Mouse (Mus musculus): ENCODE data around the gene Pla1a. TPM values are rescaled to one million over a fixed set of nuclear protein-coding genes. Genes with fewer than 3 reads are reported as not detected.

The Pla1a gene
- polyA plus RNA-seq, 1 experiment from 2014 or later: 0.32 TPM

- peak overlapping the region; percentile 46 for H3K9ac ChIP-seq
- H3K9me3 ChIP-seq (ENCODE audit: control insufficient read depth, low read length): no peaks in the 10 kb centered on the region
- no peaks in the 10 kb centered on the region for H3K27me3 ChIP-seq (ENCODE audit: control insufficient read depth, insufficient read depth, low read length)
- peak overlapping the region; percentile 42 for H3K4me2 ChIP-seq (replicated peaks)
- H3K36me3 ChIP-seq (replicated peaks; ENCODE audit: control insufficient read depth, insufficient read depth): no peaks in the 10 kb centered on the region
- no peak for DNase-seq (ENCODE audit: low spot score)
- H3K4me1 ChIP-seq (replicated peaks; ENCODE audit: control insufficient read depth, insufficient read depth, low read length): no peaks in the 10 kb centered on the region
- H3K27ac ChIP-seq: peak overlapping the region; percentile 63
- ATAC-seq (ENCODE audit: low FRiP score): peak; percentile 39; the same call in 1 of the 2 replicates
- 52% methylated on average over 8 of the region's 8 CpGs for WGBS
- H3K4me3 ChIP-seq (replicated peaks; ENCODE audit: low read length): 0 out of 2 replicates have a peak overlapping the region, but pooled peaks have one; percentile 3
These were observed 56.1 kb downstream of the Pla1a start for GRCm38 (mm10) chr16:38376841-38377249.

DNA sequence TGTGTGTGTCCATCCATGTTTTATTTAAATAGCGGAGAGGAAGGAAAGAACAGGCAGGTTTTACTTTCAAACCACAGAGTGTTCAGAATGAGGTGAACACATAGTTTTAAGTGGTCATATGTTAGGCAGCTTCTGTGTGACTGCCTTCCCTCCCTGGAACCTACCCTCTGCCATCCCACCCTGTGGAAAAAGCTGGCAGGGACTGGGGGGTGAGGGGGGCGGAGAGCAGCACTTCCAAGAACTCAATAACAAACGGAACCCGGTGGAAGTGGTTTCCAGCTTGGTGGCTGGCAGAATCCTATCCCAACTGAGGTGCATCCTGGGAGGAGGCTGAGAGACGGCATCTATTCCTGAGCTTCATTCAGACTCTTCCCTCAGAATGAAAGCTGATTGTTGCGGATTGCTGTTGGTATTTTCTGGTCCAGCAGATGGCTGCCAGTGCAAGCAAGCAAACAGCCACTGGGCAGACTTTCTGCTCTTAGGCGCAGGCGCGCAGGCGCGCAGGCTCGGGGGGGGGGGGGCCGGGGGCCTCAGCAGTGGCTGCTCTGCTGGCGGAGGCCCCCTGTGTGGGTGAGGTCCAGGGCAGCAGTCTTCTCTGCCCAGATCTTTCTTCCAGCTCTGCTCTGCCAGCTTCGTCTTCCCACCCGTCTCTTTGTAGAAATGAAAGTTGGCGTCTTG is 56.6 kb downstream of the Pla1a start:
- 20% methylated on average over 17 of the region's 17 CpGs for WGBS
- Histone ChIP-seq H3K9ac (peak overlapping the region; percentile 46), H3K9me3 (ENCODE audit: control insufficient read depth, low read length) (no peaks in the 10 kb centered on the region), H3K36me3 (replicated peaks; ENCODE audit: control insufficient read depth, insufficient read depth) (no peaks in the 10 kb centered on the region), H3K4me3 (replicated peaks; ENCODE audit: low read length) (0 out of 2 replicates have a peak overlapping the region, but pooled peaks have one; percentile 3), H3K27me3 (ENCODE audit: control insufficient read depth, insufficient read depth, low read length) (no peaks in the 10 kb centered on the region), H3K4me1 (replicated peaks; ENCODE audit: control insufficient read depth, insufficient read depth, low read length) (no peaks in the 10 kb centered on the region), H3K27ac (peak overlapping the region; percentile 63), H3K4me2 (replicated peaks) (peak overlapping the region; percentile 42)
- peak; percentile 92 for ATAC-seq (ENCODE audit: low FRiP score)
- DNase-seq (ENCODE audit: low spot score): peak; percentile 63

GRCm38 (mm10) chr16:38375182-38375581 is 57.8 kb downstream of the Pla1a start:
- Histone ChIP-seq H3K4me1 (replicated peaks; ENCODE audit: control insufficient read depth, insufficient read depth, low read length) (no peaks in the 10 kb centered on the region), H3K27ac (no peak overlapping the region), H3K36me3 (replicated peaks; ENCODE audit: control insufficient read depth, insufficient read depth) (no peaks in the 10 kb centered on the region), H3K4me2 (replicated peaks) (no peak overlapping the region), H3K9ac (no peak overlapping the region), H3K9me3 (ENCODE audit: control insufficient read depth, low read length) (no peaks in the 10 kb centered on the region), H3K27me3 (ENCODE audit: control insufficient read depth, insufficient read depth, low read length) (no peaks in the 10 kb centered on the region), H3K4me3 (replicated peaks; ENCODE audit: low read length) (no peak overlapping the region)
- ATAC-seq (ENCODE audit: low FRiP score): no peak
- no peak for DNase-seq (ENCODE audit: low spot score)
- WGBS: 83% methylated on average over 7 of the region's 7 CpGs

- no peak for DNase-seq (ENCODE audit: low spot score)
- WGBS: 85% methylated on average over 10 of the region's 10 CpGs
- no peaks in the 10 kb centered on the region for H3K4me1 ChIP-seq (replicated peaks; ENCODE audit: control insufficient read depth, insufficient read depth, low read length)
- no peak overlapping the region for H3K9ac ChIP-seq
- H3K27ac ChIP-seq: no peak overlapping the region
- ATAC-seq (ENCODE audit: low FRiP score): no peak
- no peaks in the 10 kb centered on the region for H3K9me3 ChIP-seq (ENCODE audit: control insufficient read depth, low read length)
- H3K27me3 ChIP-seq (ENCODE audit: control insufficient read depth, insufficient read depth, low read length): no peaks in the 10 kb centered on the region
- H3K36me3 ChIP-seq (replicated peaks; ENCODE audit: control insufficient read depth, insufficient read depth): no peaks in the 10 kb centered on the region
- H3K4me2 ChIP-seq (replicated peaks): no peak overlapping the region
- no peak overlapping the region for H3K4me3 ChIP-seq (replicated peaks; ENCODE audit: low read length)
These were observed 58.4 kb downstream of the Pla1a start for GRCm38 (mm10) chr16:38374379-38375140.

DNA sequence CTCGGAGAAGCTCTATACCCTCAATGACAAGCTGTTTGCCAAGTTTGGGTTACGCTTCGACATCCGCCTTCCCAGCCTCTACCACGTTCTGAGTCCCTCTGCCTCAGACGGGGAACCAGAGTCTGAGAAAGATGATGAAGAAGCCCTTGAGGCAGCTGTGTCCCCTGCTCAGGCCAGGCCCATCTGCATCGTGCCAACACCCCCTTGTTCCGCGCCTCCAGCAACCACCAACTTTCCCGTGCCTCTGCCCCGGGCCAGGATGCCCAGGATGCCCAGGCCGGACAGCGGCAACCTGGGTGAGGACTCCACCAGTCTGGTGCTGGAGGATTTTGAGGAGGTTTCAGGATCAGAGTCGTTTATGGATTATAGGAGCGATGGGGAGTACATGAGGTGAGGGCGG is 59.0 kb downstream of the Pla1a start:
- H3K4me1 ChIP-seq (replicated peaks; ENCODE audit: control insufficient read depth, insufficient read depth, low read length): no peaks in the 10 kb centered on the region
- no peak for ATAC-seq (ENCODE audit: low FRiP score)
- H3K4me3 ChIP-seq (replicated peaks; ENCODE audit: low read length): no peak overlapping the region
- 86% methylated on average over 16 of the region's 16 CpGs for WGBS
- DNase-seq (ENCODE audit: low spot score): no peak
- H3K27ac ChIP-seq: no peak overlapping the region
- H3K9ac ChIP-seq: no peak overlapping the region
- H3K9me3 ChIP-seq (ENCODE audit: control insufficient read depth, low read length): no peaks in the 10 kb centered on the region
- H3K36me3 ChIP-seq (replicated peaks; ENCODE audit: control insufficient read depth, insufficient read depth): no peaks in the 10 kb centered on the region
- no peak overlapping the region for H3K4me2 ChIP-seq (replicated peaks)
- no peaks in the 10 kb centered on the region for H3K27me3 ChIP-seq (ENCODE audit: control insufficient read depth, insufficient read depth, low read length)

DNA sequence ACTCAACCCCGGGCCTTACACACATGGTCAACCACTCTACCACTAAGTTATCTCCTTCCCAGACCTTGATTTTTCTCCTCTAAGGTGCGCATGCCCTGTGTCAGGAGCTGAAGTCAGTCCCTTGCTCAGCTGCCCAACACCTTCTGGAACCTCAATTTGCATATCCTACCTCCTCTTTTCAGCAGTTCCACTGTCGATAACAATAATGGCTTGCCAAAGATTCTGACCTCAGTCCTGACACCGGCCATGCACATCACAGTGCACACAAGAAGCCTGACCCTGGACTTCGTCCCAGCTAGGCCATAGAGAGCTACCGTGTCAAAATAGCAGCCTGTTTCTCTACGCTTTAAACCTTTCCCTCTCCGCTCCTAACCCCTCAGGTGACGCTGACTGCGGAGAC is 59.5 kb downstream of the Pla1a start:
- Histone ChIP-seq H3K9me3 (ENCODE audit: control insufficient read depth, low read length) (no peaks in the 10 kb centered on the region), H3K27ac (no peak overlapping the region), H3K4me3 (replicated peaks; ENCODE audit: low read length) (no peak overlapping the region), H3K4me2 (replicated peaks) (no peak overlapping the region), H3K27me3 (ENCODE audit: control insufficient read depth, insufficient read depth, low read length) (no peaks in the 10 kb centered on the region), H3K36me3 (replicated peaks; ENCODE audit: control insufficient read depth, insufficient read depth) (no peaks in the 10 kb centered on the region), H3K9ac (no peak overlapping the region), H3K4me1 (replicated peaks; ENCODE audit: control insufficient read depth, insufficient read depth, low read length) (no peaks in the 10 kb centered on the region)
- DNase-seq (ENCODE audit: low spot score) (no peak), ATAC-seq (ENCODE audit: low FRiP score) (no peak)
- 81% methylated on average over 10 of the region's 10 CpGs for WGBS

DNA sequence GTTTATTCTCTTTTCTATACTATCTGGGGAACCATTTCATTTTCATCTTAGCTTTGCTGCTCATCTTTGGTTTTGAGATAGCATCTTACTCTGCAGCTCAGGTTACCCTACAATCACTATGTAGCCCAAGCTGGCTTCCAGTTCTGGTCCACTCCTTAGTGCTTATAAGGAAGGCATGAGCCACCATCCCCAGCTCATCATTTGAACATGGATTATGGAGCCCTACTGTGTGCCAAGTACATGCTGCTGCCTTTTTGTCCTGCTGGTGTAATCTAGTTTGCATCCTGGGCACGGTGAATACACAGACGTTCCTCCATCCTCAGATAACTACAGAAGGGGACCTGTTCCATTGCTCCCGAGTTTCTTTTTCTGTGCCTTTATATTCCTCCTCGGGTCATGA is 60.1 kb downstream of the Pla1a start:
- Histone ChIP-seq H3K36me3 (replicated peaks; ENCODE audit: control insufficient read depth, insufficient read depth) (no peaks in the 10 kb centered on the region), H3K9me3 (ENCODE audit: control insufficient read depth, low read length) (no peaks in the 10 kb centered on the region), H3K4me1 (replicated peaks; ENCODE audit: control insufficient read depth, insufficient read depth, low read length) (no peaks in the 10 kb centered on the region), H3K27ac (no peak overlapping the region), H3K4me3 (replicated peaks; ENCODE audit: low read length) (no peak overlapping the region), H3K4me2 (replicated peaks) (no peak overlapping the region), H3K27me3 (ENCODE audit: control insufficient read depth, insufficient read depth, low read length) (no peaks in the 10 kb centered on the region), H3K9ac (no peak overlapping the region)
- ATAC-seq (ENCODE audit: low FRiP score): no peak
- no peak for DNase-seq (ENCODE audit: low spot score)
- 93% methylated on average over 4 of the region's 4 CpGs for WGBS

DNA sequence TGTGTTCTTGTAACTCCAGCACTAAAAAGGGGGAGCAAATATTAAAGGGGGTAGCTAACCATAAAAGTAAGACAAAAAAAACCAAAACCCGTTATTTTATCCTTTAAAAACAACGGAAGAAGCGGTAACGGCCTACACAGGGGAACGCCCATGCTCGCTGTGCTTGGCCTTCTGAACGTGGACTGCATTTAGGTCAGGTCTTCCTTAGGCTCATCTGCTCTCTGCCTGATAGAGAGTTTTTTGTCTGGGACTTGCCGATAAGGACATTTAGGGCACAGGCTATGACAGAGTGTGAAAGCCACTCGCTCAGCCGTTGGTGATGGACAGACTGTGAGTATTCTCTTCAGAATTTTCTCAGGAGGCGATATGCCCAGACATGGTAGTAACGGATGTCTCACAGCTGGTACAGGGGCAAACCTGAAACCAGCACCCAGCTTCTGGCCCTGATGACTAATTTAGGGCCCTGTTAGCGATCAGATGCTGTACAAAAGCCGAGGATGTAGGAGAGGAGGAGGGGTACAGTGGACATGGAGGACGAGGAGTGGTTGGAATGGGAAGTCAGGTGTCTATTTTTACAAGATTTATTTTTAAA is 61.1 kb downstream of the Pla1a start:
- H3K4me3 ChIP-seq (replicated peaks; ENCODE audit: low read length): no peak overlapping the region
- H3K27ac ChIP-seq: no peak overlapping the region
- no peaks in the 10 kb centered on the region for H3K4me1 ChIP-seq (replicated peaks; ENCODE audit: control insufficient read depth, insufficient read depth, low read length)
- H3K36me3 ChIP-seq (replicated peaks; ENCODE audit: control insufficient read depth, insufficient read depth): no peaks in the 10 kb centered on the region
- WGBS: 87% methylated on average over 15 of the region's 15 CpGs
- H3K4me2 ChIP-seq (replicated peaks): no peak overlapping the region
- ATAC-seq (ENCODE audit: low FRiP score) (no peak), DNase-seq (ENCODE audit: low spot score) (no peak)
- no peaks in the 10 kb centered on the region for H3K9me3 ChIP-seq (ENCODE audit: control insufficient read depth, low read length)
- H3K9ac ChIP-seq: no peak overlapping the region
- no peaks in the 10 kb centered on the region for H3K27me3 ChIP-seq (ENCODE audit: control insufficient read depth, insufficient read depth, low read length)

DNA sequence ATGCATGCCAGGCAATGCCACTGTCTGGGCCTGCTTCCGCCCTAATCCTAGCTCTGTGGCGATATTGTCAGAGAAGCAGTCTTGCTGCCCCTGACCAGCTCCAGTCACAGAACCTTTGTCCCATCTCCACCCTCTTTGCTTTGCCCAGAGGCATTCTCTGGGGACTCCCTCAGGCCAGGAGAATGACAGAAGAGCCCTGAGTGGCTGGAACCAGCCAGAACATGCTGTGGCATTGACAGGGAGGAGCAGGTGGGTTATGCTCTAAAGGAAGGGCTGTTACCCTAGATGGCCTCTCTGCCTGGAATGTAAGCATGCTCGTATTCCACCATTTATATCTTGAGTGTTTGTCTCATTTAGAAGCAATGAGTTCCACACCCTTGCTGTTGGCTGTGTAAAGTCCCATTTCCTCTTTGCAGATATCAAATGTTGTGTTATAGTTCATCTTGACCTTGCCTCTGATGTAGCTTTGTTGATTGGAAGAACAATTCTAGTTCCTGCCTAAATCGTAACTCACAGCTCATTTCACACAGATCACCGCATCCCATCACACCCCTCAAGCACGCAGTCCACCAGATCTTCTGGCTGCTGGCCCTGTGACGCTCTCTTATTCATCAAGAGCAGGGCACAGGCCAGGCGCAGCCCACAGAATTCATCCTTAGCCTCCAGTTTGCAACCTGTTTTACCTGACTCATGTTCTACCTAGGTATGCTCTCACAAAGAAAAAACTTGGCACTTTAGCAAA is 62.1 kb downstream of the Pla1a start:
- WGBS: 87% methylated on average over 8 of the region's 8 CpGs
- H3K4me2 ChIP-seq (replicated peaks): no peak overlapping the region
- DNase-seq (ENCODE audit: low spot score) (no peak), ATAC-seq (ENCODE audit: low FRiP score) (no peak)
- H3K27me3 ChIP-seq (ENCODE audit: control insufficient read depth, insufficient read depth, low read length): no peaks in the 10 kb centered on the region
- no peak overlapping the region for H3K9ac ChIP-seq
- no peak overlapping the region for H3K27ac ChIP-seq
- no peak overlapping the region for H3K4me3 ChIP-seq (replicated peaks; ENCODE audit: low read length)
- no peaks in the 10 kb centered on the region for H3K36me3 ChIP-seq (replicated peaks; ENCODE audit: control insufficient read depth, insufficient read depth)
- H3K9me3 ChIP-seq (ENCODE audit: control insufficient read depth, low read length): no peaks in the 10 kb centered on the region
- H3K4me1 ChIP-seq (replicated peaks; ENCODE audit: control insufficient read depth, insufficient read depth, low read length): no peaks in the 10 kb centered on the region

Data from hindbrain, embryonic 14.5 days (tissue).